Mouse (Mus musculus): ENCODE measurements around the gene Golph3.

GRCm38 (mm10) chr15:12314584-12314983, 6.7 kb upstream of the Golph3 start:
- TF ChIP-seq CTCF (IDR thresholded peaks at IDR 0.05; ENCODE audit: low read depth) (no peak), EP300 (IDR thresholded peaks at IDR 0.05; ENCODE audit: low read depth) (no peak)

All from liver, embryonic 14.5 days (tissue).